Mouse (Mus musculus): ENCODE data around the gene Madd. TPM values are rescaled to one million over a fixed set of nuclear protein-coding genes. Genes with fewer than 3 reads are reported as not detected.

The Madd gene
- polyA plus RNA-seq, 1 experiment from 2014 or later, result 4.1 TPM

GRCm38 (mm10) chr2:91090827-91091226, 92.8 kb downstream of the Madd start:
- H3K36me3 ChIP-seq, result no peaks in the 10 kb centered on the region
- no peaks in the 10 kb centered on the region for H3K27me3 ChIP-seq
- no peaks in the 10 kb centered on the region for H3K4me1 ChIP-seq (replicated peaks)
- no peak overlapping the region for H3K4me3 ChIP-seq
- ATAC-seq (replicated peaks; ENCODE audit: insufficient number of reproducible peaks, insufficient read depth, low FRiP score, low read depth), result no peak
- no peak overlapping the region for H3K9ac ChIP-seq
- no peak overlapping the region for H3K27ac ChIP-seq
- no peak overlapping the region for H3K4me2 ChIP-seq
- WGBS, result 68% methylated on average over 6 of the region's 6 CpGs
- no peaks in the 10 kb centered on the region for H3K9me3 ChIP-seq (replicated peaks)

- Histone ChIP-seq H3K27ac (no peak overlapping the region), H3K27me3 (no peaks in the 10 kb centered on the region), H3K9ac (no peak overlapping the region), H3K4me3 (no peak overlapping the region), H3K4me1 (replicated peaks) (no peaks in the 10 kb centered on the region), H3K36me3 (no peaks in the 10 kb centered on the region), H3K4me2 (no peak overlapping the region), H3K9me3 (replicated peaks) (no peaks in the 10 kb centered on the region)
- ATAC-seq (replicated peaks; ENCODE audit: insufficient number of reproducible peaks, insufficient read depth, low FRiP score, low read depth), result no peak
- WGBS, result 70% methylated on average over 6 of the region's 6 CpGs
Measured at GRCm38 (mm10) chr2:91090208-91090607, 93.4 kb downstream of the Madd start.

- Histone ChIP-seq H3K9me3 (replicated peaks) (no peaks in the 10 kb centered on the region), H3K36me3 (no peaks in the 10 kb centered on the region), H3K4me1 (replicated peaks) (no peaks in the 10 kb centered on the region), H3K4me2 (no peak overlapping the region), H3K9ac (no peak overlapping the region), H3K4me3 (no peak overlapping the region), H3K27me3 (no peaks in the 10 kb centered on the region), H3K27ac (no peak overlapping the region)
- no peak for ATAC-seq (replicated peaks; ENCODE audit: insufficient number of reproducible peaks, insufficient read depth, low FRiP score, low read depth)
- WGBS, result 72% methylated on average over 9 of the region's 9 CpGs
Measured at GRCm38 (mm10) chr2:91088987-91089386, 94.7 kb downstream of the Madd start.

DNA sequence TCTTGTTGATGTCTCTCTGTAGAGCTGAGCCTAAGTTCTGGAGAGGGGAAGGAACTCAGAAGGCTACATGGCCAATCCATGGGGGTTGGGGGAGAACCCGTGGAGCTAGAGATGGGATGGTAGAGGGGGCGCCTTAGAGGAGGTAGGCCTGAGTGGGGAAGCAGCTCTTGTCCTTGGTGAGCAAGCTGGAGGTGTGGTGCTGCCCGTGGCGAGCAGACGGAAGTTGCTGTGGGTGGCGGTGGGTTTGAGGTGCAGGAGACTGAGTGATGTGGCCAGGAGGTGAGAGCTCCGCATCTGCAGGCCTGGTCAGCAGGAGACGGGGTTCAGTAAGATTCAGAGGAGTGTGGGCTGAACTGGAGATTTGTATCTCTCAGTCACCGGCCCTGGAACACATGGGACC, 96.2 kb downstream of the Madd start:
- H3K9ac ChIP-seq, result no peak overlapping the region
- H3K27me3 ChIP-seq, result no peaks in the 10 kb centered on the region
- H3K9me3 ChIP-seq (replicated peaks), result no peaks in the 10 kb centered on the region
- 75% methylated on average over 9 of the region's 9 CpGs for WGBS
- no peaks in the 10 kb centered on the region for H3K36me3 ChIP-seq
- H3K4me1 ChIP-seq (replicated peaks), result peaks cover 5% of the 10 kb centered on the region
- H3K27ac ChIP-seq, result no peak overlapping the region
- ATAC-seq (replicated peaks; ENCODE audit: insufficient number of reproducible peaks, insufficient read depth, low FRiP score, low read depth), result no peak
- no peak overlapping the region for H3K4me3 ChIP-seq
- no peak overlapping the region for H3K4me2 ChIP-seq

Other genes starting within 250 kb of the Madd start
- 98.2 and 98.3 TPM in 2 replicates for gene Celf1, start 243.5 kb downstream of the Madd start, polyA plus RNA-seq (2015; fragmentation: Nextera tagmentation; extraction: Ambion mirVana)
- gene Rapsn, start 148.2 kb downstream of the Madd start, polyA plus RNA-seq (2015; fragmentation: Nextera tagmentation; extraction: Ambion mirVana), result 27.4 and 33.7 TPM in 2 replicates
- 227 and 228 TPM in 2 replicates for gene Psmc3, start 129.8 kb downstream of the Madd start, polyA plus RNA-seq (2015; fragmentation: Nextera tagmentation; extraction: Ambion mirVana)
- 53.5 and 63.2 TPM in 2 replicates for gene Slc39a13, start 113.4 kb downstream of the Madd start, polyA plus RNA-seq (2015; fragmentation: Nextera tagmentation; extraction: Ambion mirVana)
- 3.9 and 8.6 TPM in 2 replicates for gene Spi1, start 101.4 kb downstream of the Madd start, polyA plus RNA-seq (2015; fragmentation: Nextera tagmentation; extraction: Ambion mirVana)
- 909 and 937 TPM in 2 replicates for gene Mybpc3, start 65.7 kb downstream of the Madd start, polyA plus RNA-seq (2015; fragmentation: Nextera tagmentation; extraction: Ambion mirVana)
- 3.5 and 4.1 TPM in 2 replicates for gene Nr1h3, start 19.0 kb upstream of the Madd start, polyA plus RNA-seq (2015; fragmentation: Nextera tagmentation; extraction: Ambion mirVana)
- gene Acp2, start 19.0 kb upstream of the Madd start, polyA plus RNA-seq (2015; fragmentation: Nextera tagmentation; extraction: Ambion mirVana), result 15.2 and 17.1 TPM in 2 replicates
- 8.4 and 11.3 TPM in 2 replicates for gene Ddb2, start 53.1 kb upstream of the Madd start, polyA plus RNA-seq (2015; fragmentation: Nextera tagmentation; extraction: Ambion mirVana)
- gene Pacsin3, start 72.1 kb upstream of the Madd start, polyA plus RNA-seq (2015; fragmentation: Nextera tagmentation; extraction: Ambion mirVana), result 47.6 and 52.8 TPM in 2 replicates
- 54.8 and 69.1 TPM in 2 replicates for gene Arfgap2, start 81.1 kb upstream of the Madd start, polyA plus RNA-seq (2015; fragmentation: Nextera tagmentation; extraction: Ambion mirVana)

Data from heart, embryonic 15.5 days (tissue).